Mouse (Mus musculus): ENCODE results near the gene Mas1. TPM values are rescaled to one million over a fixed set of nuclear protein-coding genes. Genes with fewer than 3 reads are reported as not detected.
"Not testable (repeated sequence)": the region's sequence is repeated elsewhere in the genome, so short reads cannot be mapped to it uniquely, and the experiment has no call there.

The Mas1 gene
- not detected for total RNA-seq (2021)
- long read RNA-seq, experiment 1, result 0 reads
- long read RNA-seq, experiment 2, result 0 reads

- no peak for DNase-seq
Measured at GRCm38 (mm10) chr17:12868043-12868442, at the start of gene Mas1. Mas1 (minus strand) TSS chr17:12868143.

- DNase-seq, result peak; percentile 43 to 47
Measured at GRCm38 (mm10) chr17:12916588-12917380, 48.8 kb upstream of the Mas1 start.

GRCm38 (mm10) chr17:12915881-12916583 lies 48.1 kb upstream of the Mas1 start, which contains the start of gene Mrpl18:
Mrpl18 (minus strand) TSS chr17:12916345.
- peak; percentile 98 to 99 for DNase-seq

GRCm38 (mm10) chr17:12915488-12915880 lies 47.5 kb upstream of the Mas1 start, which contains the start of gene Tcp1:
Tcp1 (plus strand) TSS chr17:12915701.
- DNase-seq, result peak; percentile 14 to 27

GRCm38 (mm10) chr17:12910391-12910790 lies 42.4 kb upstream of the Mas1 start:
- DNase-seq, result no peak

GRCm38 (mm10) chr17:12909361-12910280 lies 41.7 kb upstream of the Mas1 start, which contains the start of gene Pnldc1:
Pnldc1 (minus strand) TSS chr17:12910230.
- peak in 1 of 2 experiments; percentile 15 for DNase-seq

- DNase-seq, result no peak
Measured at GRCm38 (mm10) chr17:12906436-12906835, 38.5 kb upstream of the Mas1 start.

- DNase-seq, result no peak
Measured at GRCm38 (mm10) chr17:12905810-12906209, 37.9 kb upstream of the Mas1 start.

- no peak for DNase-seq
Measured at GRCm38 (mm10) chr17:12904349-12904748, 36.4 kb upstream of the Mas1 start.

- DNase-seq, result no peak
Measured at GRCm38 (mm10) chr17:12903372-12904333, 35.7 kb upstream of the Mas1 start.

GRCm38 (mm10) chr17:12902291-12902690 lies 34.3 kb upstream of the Mas1 start:
- no peak for DNase-seq

- DNase-seq, result not testable (repeated sequence)
Measured at GRCm38 (mm10) chr17:12898607-12899006, 30.7 kb upstream of the Mas1 start.

GRCm38 (mm10) chr17:12897674-12898073 lies 29.7 kb upstream of the Mas1 start:
- DNase-seq, result no peak

GRCm38 (mm10) chr17:12892033-12892432 lies 24.1 kb upstream of the Mas1 start:
- DNase-seq, result no peak

- no peak for DNase-seq
Measured at GRCm38 (mm10) chr17:12891054-12891453, 23.1 kb upstream of the Mas1 start.

GRCm38 (mm10) chr17:12887021-12887775 lies 19.3 kb upstream of the Mas1 start:
- DNase-seq, result peak in 1 of 2 experiments; percentile 20

GRCm38 (mm10) chr17:12886620-12887019 lies 18.7 kb upstream of the Mas1 start:
- DNase-seq, result no peak

- no peak for DNase-seq
Measured at GRCm38 (mm10) chr17:12881216-12881615, 13.3 kb upstream of the Mas1 start.

GRCm38 (mm10) chr17:12880178-12880577 lies 12.2 kb upstream of the Mas1 start:
- DNase-seq, result peak; percentile 78 to 81

GRCm38 (mm10) chr17:12875734-12876133 lies 7.8 kb upstream of the Mas1 start, which contains the start of gene Mrgprh:
Mrgprh (plus strand) TSS chr17:12876034.
- no peak for DNase-seq

All from adrenal gland, postnatal 36 days (tissue).